ENCODE assay signal across 8 mouse cellular contexts in genomic region chr19:42752363-42752931, GRCm38 (mm10). TPM values are rescaled to one million over a fixed set of nuclear protein-coding genes. Genes with fewer than 3 reads are reported as not detected.
DNase-seq lines count a peak whose midpoint lies in the region; ATAC-seq and TF ChIP-seq lines count a peak whose summit lies in the region.

Gene Pyroxd2, minus strand, starts transcription at chr19:42752775.

- no peak within 1 kb of the TSS for H3K27ac ChIP-seq in cerebellum, adult 2 months (ENCODE audit: insufficient read depth, low read length)
- H3K27ac ChIP-seq in forebrain, embryonic 15.5 days (replicated peaks) = peak within 1 kb of the TSS; percentile 47
- H3K27ac ChIP-seq in liver, embryonic 16.5 days (ENCODE audit: low read length) = peak within 1 kb of the TSS; percentile 82
- peak within 1 kb of the TSS; percentile 66 for H3K27ac ChIP-seq in neural tube, embryonic 13.5 days (replicated peaks)

- H3K9ac ChIP-seq in forebrain, embryonic 15.5 days (replicated peaks) = peak within 1 kb of the TSS; percentile 52
- H3K9ac ChIP-seq in liver, embryonic 16.5 days (ENCODE audit: low read depth, low read length) = peak within 1 kb of the TSS; percentile 65
- peak within 1 kb of the TSS; percentile 59 for H3K9ac ChIP-seq in neural tube, embryonic 13.5 days

- 6% methylated on average over 22 of the region's 22 CpGs for WGBS in cerebellum, adult 2 months
- 3% methylated on average over 22 of the region's 22 CpGs for WGBS in forebrain, embryonic 15.5 days
- WGBS in liver, embryonic 16.5 days (ENCODE audit: insufficient replicate concordance) = 8% methylated on average over 22 of the region's 22 CpGs
- 3% methylated on average over 22 of the region's 22 CpGs for WGBS in neural tube, embryonic 13.5 days

- peak within 1 kb of the TSS; percentile 51 for H3K4me3 ChIP-seq in cerebellum, adult 2 months (replicated peaks; ENCODE audit: insufficient read depth, low read depth, low read length)
- H3K4me3 ChIP-seq in forebrain, embryonic 15.5 days = peak within 1 kb of the TSS; percentile 43
- peak within 1 kb of the TSS; percentile 55 for H3K4me3 ChIP-seq in liver, embryonic 16.5 days (ENCODE audit: low read depth, low read length)
- H3K4me3 ChIP-seq in neural tube, embryonic 13.5 days = peak within 1 kb of the TSS; percentile 33

- TF ChIP-seq CTCF in cerebellum, adult 2 months (IDR thresholded peaks at IDR 0.05; ENCODE audit: borderline replicate concordance, insufficient read depth, low read depth, low read length) = no peak

- H3K36me3 ChIP-seq in forebrain, embryonic 15.5 days = no peaks in the 10 kb centered on the region
- no peaks in the 10 kb centered on the region for H3K36me3 ChIP-seq in liver, embryonic 16.5 days (ENCODE audit: control insufficient read depth, insufficient read depth)
- no peaks in the 10 kb centered on the region for H3K36me3 ChIP-seq in neural tube, embryonic 13.5 days

- ATAC-seq in forebrain, embryonic 15.5 days (replicated peaks) = peak; percentile 91
- ATAC-seq in liver, embryonic 16.5 days (ENCODE audit: low read depth) = peak; percentile 79
- peak; percentile 83 for ATAC-seq in neural tube, embryonic 13.5 days (ENCODE audit: low read depth)

- H3K27me3 ChIP-seq in cerebellum, adult 2 months (ENCODE audit: control insufficient read depth, insufficient read depth, low read length) = no peaks in the 10 kb centered on the region
- no peaks in the 10 kb centered on the region for H3K27me3 ChIP-seq in forebrain, embryonic 15.5 days
- H3K27me3 ChIP-seq in liver, embryonic 16.5 days (ENCODE audit: control insufficient read depth, insufficient read depth, low read depth, low read length) = no peaks in the 10 kb centered on the region
- H3K27me3 ChIP-seq in neural tube, embryonic 13.5 days = no peaks in the 10 kb centered on the region

- H3K4me1 ChIP-seq in cerebellum, adult 2 months (ENCODE audit: control insufficient read depth, insufficient read depth, low read length) = peaks cover 5% of the 10 kb centered on the region
- peaks cover 21% of the 10 kb centered on the region for H3K4me1 ChIP-seq in forebrain, embryonic 15.5 days
- H3K4me1 ChIP-seq in liver, embryonic 16.5 days (ENCODE audit: control insufficient read depth, low read depth, low read length) = peaks cover 26% of the 10 kb centered on the region
- H3K4me1 ChIP-seq in neural tube, embryonic 13.5 days (replicated peaks) = peaks cover 31% of the 10 kb centered on the region

- peak; percentile 87 for DNase-seq in MN1 (ENCODE audit: low spot score)
- DNase-seq in cerebellum, adult 2 months = peak; percentile 59 to 61
- peak; percentile 84 for DNase-seq in heart, postnatal 14 days
- peak; percentile 66 for DNase-seq in layer of hippocampus, adult 11-12 months (ENCODE audit: low spot score)
- peak; percentile 93 for DNase-seq in testis, postnatal 10 days (ENCODE audit: low spot score)

- no peak for TF ChIP-seq POLR2A in cerebellum, adult 2 months (IDR thresholded peaks at IDR 0.05; ENCODE audit: borderline replicate concordance, insufficient read depth, low read length)

- peak within 1 kb of the TSS; percentile 74 for H3K4me2 ChIP-seq in forebrain, embryonic 15.5 days (replicated peaks)
- H3K4me2 ChIP-seq in liver, embryonic 16.5 days (ENCODE audit: low read depth, low read length) = peak within 1 kb of the TSS; percentile 65
- peak within 1 kb of the TSS; percentile 58 for H3K4me2 ChIP-seq in neural tube, embryonic 13.5 days

- intact Hi-C loops in heart, postnatal 14 days (cut with DNase I) = no loop called here

- H3K9me3 ChIP-seq in forebrain, embryonic 15.5 days = no peaks in the 10 kb centered on the region
- H3K9me3 ChIP-seq in liver, embryonic 16.5 days (replicated peaks; ENCODE audit: control insufficient read depth, low read length) = no peaks in the 10 kb centered on the region
- H3K9me3 ChIP-seq in neural tube, embryonic 13.5 days = no peaks in the 10 kb centered on the region

RNA-seq across cellular contexts. Expression of gene Pyroxd2, which starts in this region (rescaled TPM):
- polyA plus RNA-seq in cerebellum, adult 2 months (2012; rRNA removed) = 2.4 and 3.1 TPM in 2 replicates
- polyA plus RNA-seq in forebrain, embryonic 15.5 days (2015; fragmentation: Nextera tagmentation; extraction: Ambion mirVana) = 1.9 and 2.0 TPM in 2 replicates
- 1 to 10 TPM; 5.0 to 5.5 TPM for total RNA-seq in heart, postnatal 14 days (2021)
- polyA plus RNA-seq in liver, embryonic 16.5 days (2015; fragmentation: Nextera tagmentation; extraction: Ambion mirVana) = 4.5 and 5.6 TPM in 2 replicates
- polyA plus RNA-seq in neural tube, embryonic 13.5 days (2015; fragmentation: Nextera tagmentation; extraction: Ambion mirVana) = 1.5 and 2.3 TPM in 2 replicates
